Mouse (Mus musculus): ENCODE measurements around the gene Henmt1. TPM values are rescaled to one million over a fixed set of nuclear protein-coding genes. Genes with fewer than 3 reads are reported as not detected.

Henmt1 gene
- polyA plus RNA-seq, 1 experiment: 0.06 TPM

GRCm38 (mm10) chr3:108917986-108918385 is 21.7 kb upstream of the Henmt1 start:
- 66% methylated on average over 3 of the region's 3 CpGs for WGBS
- no peak overlapping the region for H3K4me3 ChIP-seq (ENCODE audit: insufficient read depth, low read depth, low read length)

DNA sequence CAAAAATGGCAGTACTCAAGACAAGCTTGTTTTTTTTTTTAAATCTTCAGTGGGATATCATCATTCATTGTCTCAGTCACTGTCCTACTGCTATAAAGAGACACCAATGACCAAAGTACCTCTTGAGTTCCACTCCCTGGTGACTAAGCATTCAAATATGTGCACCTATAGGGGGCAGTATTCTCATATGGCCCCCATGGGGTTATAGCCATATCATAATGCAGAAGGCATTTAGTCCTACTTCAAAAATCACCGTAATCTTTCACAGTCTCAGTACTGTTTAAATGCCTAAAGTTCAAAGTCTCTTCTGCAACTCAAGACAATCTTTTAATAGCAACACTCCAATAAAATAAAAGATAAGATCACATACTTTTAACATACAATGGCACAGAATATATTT is 20.8 kb upstream of the Henmt1 start:
- H3K4me3 ChIP-seq (ENCODE audit: insufficient read depth, low read depth, low read length): no peak overlapping the region
- H3K27me3 ChIP-seq (replicated peaks; ENCODE audit: control insufficient read depth, insufficient read depth, low read length): no peaks in the 10 kb centered on the region
- H3K27ac ChIP-seq (ENCODE audit: insufficient read depth, low read depth, low read length): no peak overlapping the region
- no peaks in the 10 kb centered on the region for H3K36me3 ChIP-seq (ENCODE audit: control insufficient read depth, insufficient read depth, low read length)
- TF ChIP-seq POLR2A (IDR thresholded peaks at IDR 0.05; ENCODE audit: low read depth, low read length) (no peak), CTCF (conservative IDR thresholded peaks at IDR 0.05; ENCODE audit: insufficient read depth, insufficient read length, low read depth, low read length) (no peak)
- H3K4me1 ChIP-seq (ENCODE audit: control insufficient read depth, insufficient read depth, low read length): peaks cover 15% of the 10 kb centered on the region
- WGBS: 70% methylated on average over 1 of the region's 1 CpGs
- DNase-seq: no peak

More at GRCm38 (mm10) chr3:108917986-108918385, 21.7 kb upstream of the Henmt1 start:
- Histone ChIP-seq H3K27me3 (replicated peaks; ENCODE audit: control insufficient read depth, insufficient read depth, low read length) (no peaks in the 10 kb centered on the region), H3K4me1 (ENCODE audit: control insufficient read depth, insufficient read depth, low read length) (peaks cover 15% of the 10 kb centered on the region), H3K36me3 (ENCODE audit: control insufficient read depth, insufficient read depth, low read length) (no peaks in the 10 kb centered on the region), H3K27ac (ENCODE audit: insufficient read depth, low read depth, low read length) (no peak overlapping the region)
- DNase-seq: no peak
- TF ChIP-seq POLR2A (IDR thresholded peaks at IDR 0.05; ENCODE audit: low read depth, low read length) (no peak), CTCF (conservative IDR thresholded peaks at IDR 0.05; ENCODE audit: insufficient read depth, insufficient read length, low read depth, low read length) (no peak)

DNA sequence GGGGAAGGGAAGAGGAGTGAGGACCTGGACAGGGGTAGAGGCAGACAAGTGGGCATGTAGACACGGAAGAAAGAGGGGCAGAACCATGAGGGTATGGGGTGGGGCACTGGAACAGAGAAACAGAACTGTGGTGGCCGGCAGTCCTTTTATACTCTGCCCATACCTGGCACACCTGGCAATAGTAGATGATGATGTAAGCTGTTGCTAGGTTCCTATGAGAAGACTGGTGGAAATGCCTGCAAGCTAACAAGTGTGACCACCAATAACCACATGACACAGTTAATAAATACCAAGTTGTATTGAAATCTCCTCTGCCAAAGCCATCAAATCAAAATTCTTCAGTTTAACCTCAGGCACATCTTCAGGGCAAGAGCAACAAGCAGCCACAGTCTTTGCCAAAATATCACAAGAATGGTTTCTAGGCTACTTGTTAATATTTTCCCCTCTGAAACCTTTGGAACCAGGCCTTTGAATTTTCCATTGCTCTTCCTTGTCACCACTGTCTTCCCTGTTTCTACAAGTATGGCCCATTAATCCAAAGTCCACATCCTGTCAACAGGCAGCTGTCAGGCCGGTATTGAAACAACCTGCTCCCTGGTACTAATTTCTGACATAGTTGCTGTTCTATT is 19.1 kb upstream of the Henmt1 start:
- no peaks in the 10 kb centered on the region for H3K36me3 ChIP-seq (ENCODE audit: control insufficient read depth, insufficient read depth, low read length)
- no peak overlapping the region for H3K4me3 ChIP-seq (ENCODE audit: insufficient read depth, low read depth, low read length)
- DNase-seq: peak; percentile 90
- H3K4me1 ChIP-seq (ENCODE audit: control insufficient read depth, insufficient read depth, low read length): peaks cover 15% of the 10 kb centered on the region
- H3K27me3 ChIP-seq (replicated peaks; ENCODE audit: control insufficient read depth, insufficient read depth, low read length): no peaks in the 10 kb centered on the region
- 63% methylated on average over 3 of the region's 3 CpGs for WGBS
- H3K27ac ChIP-seq (ENCODE audit: insufficient read depth, low read depth, low read length): peak overlapping the region; percentile 96
- TF ChIP-seq POLR2A (IDR thresholded peaks at IDR 0.05; ENCODE audit: low read depth, low read length) (no peak), CTCF (conservative IDR thresholded peaks at IDR 0.05; ENCODE audit: insufficient read depth, insufficient read length, low read depth, low read length) (no peak)

DNA sequence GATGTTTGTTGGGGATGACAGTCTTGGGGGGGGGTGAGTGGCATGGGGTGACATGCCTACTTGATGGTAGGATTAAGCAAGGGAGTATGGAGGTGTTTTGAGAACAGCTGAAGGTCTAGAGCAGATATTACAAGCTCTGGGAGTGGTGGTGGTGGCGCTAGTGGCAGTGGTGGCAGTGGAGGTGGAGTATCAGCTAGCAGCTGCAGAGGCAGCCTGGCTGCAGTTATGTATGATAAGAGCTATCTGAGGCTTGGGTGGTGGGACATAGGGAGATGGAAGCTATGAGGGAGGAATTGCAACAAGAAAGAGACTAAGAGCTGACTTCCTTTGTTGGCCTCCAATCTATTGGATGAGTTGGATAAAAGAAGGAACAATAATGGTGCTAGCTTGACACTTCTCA is 17.9 kb upstream of the Henmt1 start:
- H3K27me3 ChIP-seq (replicated peaks; ENCODE audit: control insufficient read depth, insufficient read depth, low read length): no peaks in the 10 kb centered on the region
- H3K4me3 ChIP-seq (ENCODE audit: insufficient read depth, low read depth, low read length): no peak overlapping the region
- no peak for DNase-seq
- H3K4me1 ChIP-seq (ENCODE audit: control insufficient read depth, insufficient read depth, low read length): peaks cover 15% of the 10 kb centered on the region
- H3K27ac ChIP-seq (ENCODE audit: insufficient read depth, low read depth, low read length): no peak overlapping the region; the same call in 1 of the 2 replicates
- 100% methylated on average over 1 of the region's 1 CpGs for WGBS
- no peaks in the 10 kb centered on the region for H3K36me3 ChIP-seq (ENCODE audit: control insufficient read depth, insufficient read depth, low read length)
- TF ChIP-seq POLR2A (IDR thresholded peaks at IDR 0.05; ENCODE audit: low read depth, low read length) (no peak), CTCF (conservative IDR thresholded peaks at IDR 0.05; ENCODE audit: insufficient read depth, insufficient read length, low read depth, low read length) (no peak)

DNA sequence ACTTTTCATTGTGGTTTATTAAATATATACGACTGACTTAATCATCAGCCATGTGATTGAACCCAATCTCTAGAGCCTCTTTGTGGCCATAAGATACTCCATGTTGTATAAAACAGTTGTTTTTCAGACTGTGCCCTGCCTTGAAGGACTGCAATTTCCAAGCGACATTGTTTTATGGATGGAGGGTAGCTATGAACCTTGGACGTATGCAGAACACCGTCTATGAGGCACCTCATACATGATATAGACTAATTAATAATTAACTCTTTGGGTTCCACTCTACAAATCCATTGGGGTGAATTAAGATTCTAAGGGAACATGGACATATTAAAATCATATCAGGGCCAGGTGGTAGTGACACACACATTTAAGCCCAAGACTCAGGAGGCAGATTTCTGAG is 14.0 kb upstream of the Henmt1 start:
- no peaks in the 10 kb centered on the region for H3K27me3 ChIP-seq (replicated peaks; ENCODE audit: control insufficient read depth, insufficient read depth, low read length)
- WGBS: 87% methylated on average over 4 of the region's 4 CpGs

DNA sequence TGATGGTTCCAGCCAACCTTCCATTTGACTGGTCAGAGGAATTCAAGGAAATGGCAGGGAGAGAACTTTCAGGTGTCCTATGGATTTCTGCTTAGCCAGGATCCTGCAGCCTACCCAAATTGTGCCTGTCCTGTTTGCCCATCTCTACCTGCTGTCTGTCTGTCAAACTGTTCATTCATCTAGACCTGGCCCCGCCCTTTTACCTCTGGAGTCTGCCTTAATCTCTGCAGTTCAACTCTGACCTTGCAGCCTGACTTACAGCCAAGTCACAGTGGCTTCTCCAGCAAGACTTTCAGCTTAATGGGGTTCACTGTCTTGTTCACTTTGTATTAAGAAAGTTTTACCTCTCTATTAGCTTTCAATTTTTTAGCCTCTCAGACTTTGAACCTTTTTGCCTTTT is 13.4 kb upstream of the Henmt1 start:
- Histone ChIP-seq H3K27me3 (replicated peaks; ENCODE audit: control insufficient read depth, insufficient read depth, low read length) (no peaks in the 10 kb centered on the region), H3K27ac (ENCODE audit: insufficient read depth, low read depth, low read length) (no peak overlapping the region), H3K4me1 (ENCODE audit: control insufficient read depth, insufficient read depth, low read length) (peaks cover 4% of the 10 kb centered on the region), H3K4me3 (ENCODE audit: insufficient read depth, low read depth, low read length) (no peak overlapping the region), H3K36me3 (ENCODE audit: control insufficient read depth, insufficient read depth, low read length) (no peaks in the 10 kb centered on the region)
- peak; percentile 40 for DNase-seq
- TF ChIP-seq POLR2A (IDR thresholded peaks at IDR 0.05; ENCODE audit: low read depth, low read length): no peak
- TF ChIP-seq CTCF (conservative IDR thresholded peaks at IDR 0.05; ENCODE audit: insufficient read depth, insufficient read length, low read depth, low read length): no peak
- 78% methylated on average over 1 of the region's 1 CpGs for WGBS

More for the DNA sequence above, 14.0 kb upstream of the Henmt1 start:
- no peak for DNase-seq
- no peak for TF ChIP-seq POLR2A (IDR thresholded peaks at IDR 0.05; ENCODE audit: low read depth, low read length)
- no peak for TF ChIP-seq CTCF (conservative IDR thresholded peaks at IDR 0.05; ENCODE audit: insufficient read depth, insufficient read length, low read depth, low read length)
- Histone ChIP-seq H3K36me3 (ENCODE audit: control insufficient read depth, insufficient read depth, low read length) (no peaks in the 10 kb centered on the region), H3K4me3 (ENCODE audit: insufficient read depth, low read depth, low read length) (no peak overlapping the region), H3K27ac (ENCODE audit: insufficient read depth, low read depth, low read length) (no peak overlapping the region), H3K4me1 (ENCODE audit: control insufficient read depth, insufficient read depth, low read length) (peaks cover 8% of the 10 kb centered on the region)

DNA sequence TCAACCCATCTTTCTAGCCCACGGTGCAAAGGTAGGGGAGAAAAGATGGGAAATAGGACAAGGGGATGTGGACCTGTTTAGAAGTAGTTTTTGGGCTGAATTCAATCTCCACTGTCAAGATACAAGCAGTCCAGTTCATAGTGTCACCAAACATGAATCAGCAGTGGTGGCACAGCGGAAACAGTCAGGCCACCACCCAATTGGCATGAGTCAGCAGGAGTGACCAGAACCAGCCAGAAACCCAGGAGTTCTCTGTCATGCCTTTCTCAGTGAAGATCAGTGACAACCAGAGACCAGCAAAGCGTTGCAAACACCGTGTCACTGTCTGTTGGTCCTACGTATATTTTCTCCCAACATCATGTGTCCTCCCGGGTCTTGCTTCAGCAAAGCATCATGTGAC is 6.1 kb upstream of the Henmt1 start:
- no peak for DNase-seq
- Histone ChIP-seq H3K36me3 (ENCODE audit: control insufficient read depth, insufficient read depth, low read length) (no peaks in the 10 kb centered on the region), H3K27me3 (replicated peaks; ENCODE audit: control insufficient read depth, insufficient read depth, low read length) (no peaks in the 10 kb centered on the region), H3K4me1 (ENCODE audit: control insufficient read depth, insufficient read depth, low read length) (no peaks in the 10 kb centered on the region; the same call in 1 of the 2 replicates), H3K27ac (ENCODE audit: insufficient read depth, low read depth, low read length) (no peak overlapping the region), H3K4me3 (ENCODE audit: insufficient read depth, low read depth, low read length) (no peak overlapping the region)
- WGBS: 95% methylated on average over 6 of the region's 6 CpGs
- TF ChIP-seq CTCF (conservative IDR thresholded peaks at IDR 0.05; ENCODE audit: insufficient read depth, insufficient read length, low read depth, low read length): no peak
- TF ChIP-seq POLR2A (IDR thresholded peaks at IDR 0.05; ENCODE audit: low read depth, low read length): no peak
